Mouse (Mus musculus) lung, adult 2 months (tissue): Measurements from ENCODE around the gene Fam89a.

ENCODE experiments used
- CTCF ChIP-seq: fragments of 200-500 bp; IDR thresholded peaks from 2 replicates; pipeline ENCODE4 v1.5.1; 2011; ENCODE audit warnings: mild to moderate bottlenecking, low read length, control low read depth; ENCODE audit not compliant: insufficient read depth
- POLR2A ChIP-seq: fragments of 200-500 bp; IDR thresholded peaks from 2 replicates; pipeline ENCODE4 v1.6.1; 2011; ENCODE audit warnings: low read depth, mild to moderate bottlenecking, control low read depth, low read length, borderline replicate concordance; ENCODE audit errors: extremely low read depth

DNA sequence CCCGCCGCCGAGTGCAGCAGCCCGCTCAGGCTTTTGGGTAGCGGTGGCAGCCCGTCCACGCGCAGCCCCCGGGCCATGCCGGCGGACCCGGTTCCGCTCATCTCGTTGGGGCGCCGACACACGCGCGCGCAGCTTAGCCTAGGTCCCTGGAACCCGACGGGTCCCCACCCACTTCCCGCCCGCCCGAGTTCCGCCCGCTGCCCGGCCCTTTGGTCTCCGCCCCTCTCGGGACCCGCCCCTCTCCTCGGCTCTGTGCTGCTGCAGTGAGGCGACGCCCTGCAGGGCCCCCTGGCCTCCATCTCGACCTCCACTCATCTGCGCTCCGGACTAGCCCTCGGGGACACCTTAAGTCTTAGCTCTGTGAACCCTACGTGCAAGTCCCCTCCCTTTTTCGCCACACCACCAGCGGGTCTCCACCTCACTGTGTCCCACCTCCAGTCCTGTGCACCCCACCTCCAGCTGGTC, at the start of gene Fam89a:
- TF ChIP-seq CTCF (no peak), POLR2A (no peak)
